Mouse (Mus musculus) mature B cell (primary cell): ENCODE measurements at regions not wholly inside any gene's neighbourhood (a gene's known extent, or its start where the extent isn't known, plus 50 kb on each side); places are given as distances from the start of the nearest gene placed in this dataset.

Experiments
- in situ Hi-C: fragments of 300-500 bp; cut with MboI; formaldehyde crosslinking; loops from 2 replicates; pipeline ENCODE4 v1.14.3; 2019

- in situ Hi-C loops = no loop called here
These were observed 189.5 kb downstream of the Zfp462 start for GRCm38 (mm10) chr4:55134339-55134738.

- in situ Hi-C loops = no loop called here
These were observed 189.9 kb downstream of the Zfp462 start for GRCm38 (mm10) chr4:55134791-55135190.

GRCm38 (mm10) chr4:55136283-55136682 lies 191.4 kb downstream of the Zfp462 start:
- in situ Hi-C loops = no loop called here

- in situ Hi-C loops = no loop called here
These were observed 193.0 kb downstream of the Zfp462 start for GRCm38 (mm10) chr4:55137781-55138394.

GRCm38 (mm10) chr4:55141317-55141716 lies 196.5 kb downstream of the Zfp462 start:
- in situ Hi-C loops = no loop called here

GRCm38 (mm10) chr4:55141923-55142732 lies 197.3 kb downstream of the Zfp462 start:
- in situ Hi-C loops = no loop called here

GRCm38 (mm10) chr4:55143400-55143799 lies 198.6 kb downstream of the Zfp462 start:
- in situ Hi-C loops = no loop called here

- in situ Hi-C loops = no loop called here
These were observed 200.1 kb downstream of the Zfp462 start for GRCm38 (mm10) chr4:55144995-55145394.

- in situ Hi-C loops = no loop called here
These were observed 201.1 kb downstream of the Zfp462 start for GRCm38 (mm10) chr4:55145968-55146367.

- in situ Hi-C loops = no loop called here
These were observed 201.5 kb upstream of the Rad23b start for GRCm38 (mm10) chr4:55148380-55148779.

GRCm38 (mm10) chr4:55154556-55154955 lies 195.3 kb upstream of the Rad23b start:
- in situ Hi-C loops = no loop called here

GRCm38 (mm10) chr4:55158166-55158739 lies 191.6 kb upstream of the Rad23b start:
- in situ Hi-C loops = no loop called here

GRCm38 (mm10) chr4:55166266-55166665 lies 183.6 kb upstream of the Rad23b start:
- in situ Hi-C loops = no loop called here

- in situ Hi-C loops = no loop called here
These were observed 180.8 kb upstream of the Rad23b start for GRCm38 (mm10) chr4:55169063-55169462.

GRCm38 (mm10) chr4:55172334-55172891 lies 177.4 kb upstream of the Rad23b start:
- in situ Hi-C loops = no loop called here

- in situ Hi-C loops = no loop called here
These were observed 173.8 kb upstream of the Rad23b start for GRCm38 (mm10) chr4:55176026-55176425.

GRCm38 (mm10) chr4:55179456-55179855 lies 170.4 kb upstream of the Rad23b start:
- in situ Hi-C loops = no loop called here

- in situ Hi-C loops = no loop called here
These were observed 166.3 kb upstream of the Rad23b start for GRCm38 (mm10) chr4:55183519-55183918.

GRCm38 (mm10) chr4:55188716-55189115 lies 161.1 kb upstream of the Rad23b start:
- in situ Hi-C loops = no loop called here

- in situ Hi-C loops = no loop called here
These were observed 159.3 kb upstream of the Rad23b start for GRCm38 (mm10) chr4:55190586-55190985.

GRCm38 (mm10) chr4:55194061-55194460 lies 155.8 kb upstream of the Rad23b start:
- in situ Hi-C loops = no loop called here

- in situ Hi-C loops = no loop called here
These were observed 155.3 kb upstream of the Rad23b start for GRCm38 (mm10) chr4:55194552-55194951.
